Mouse (Mus musculus): Measurements from ENCODE around the gene Olfr1394.
"Not testable (repeated sequence)": the region's sequence is repeated elsewhere in the genome, so short reads cannot be mapped to it uniquely, and the experiment has no call there.

The Olfr1394 gene

DNA sequence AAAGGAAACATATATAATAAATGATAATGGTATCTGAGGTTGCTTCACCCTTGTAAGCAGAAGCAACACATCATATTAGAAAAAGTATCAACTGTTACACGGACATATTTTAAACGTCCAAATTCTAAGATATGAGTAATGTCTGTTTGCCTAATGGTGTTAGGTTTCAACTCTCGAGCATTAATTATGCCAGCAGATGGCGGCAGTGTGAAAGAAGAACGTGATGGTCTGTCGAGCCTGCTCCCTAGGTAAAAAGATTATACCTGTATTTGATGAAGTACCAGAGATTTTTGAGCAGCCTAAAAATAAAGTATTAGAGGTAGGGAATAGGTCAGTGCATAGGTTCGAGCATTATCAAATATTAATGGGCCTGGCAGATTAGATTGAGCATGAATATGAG, 35.6 kb downstream of the Olfr1394 start:
- DNase-seq (ENCODE audit: low read depth, low spot score) = peak; percentile 62

DNA sequence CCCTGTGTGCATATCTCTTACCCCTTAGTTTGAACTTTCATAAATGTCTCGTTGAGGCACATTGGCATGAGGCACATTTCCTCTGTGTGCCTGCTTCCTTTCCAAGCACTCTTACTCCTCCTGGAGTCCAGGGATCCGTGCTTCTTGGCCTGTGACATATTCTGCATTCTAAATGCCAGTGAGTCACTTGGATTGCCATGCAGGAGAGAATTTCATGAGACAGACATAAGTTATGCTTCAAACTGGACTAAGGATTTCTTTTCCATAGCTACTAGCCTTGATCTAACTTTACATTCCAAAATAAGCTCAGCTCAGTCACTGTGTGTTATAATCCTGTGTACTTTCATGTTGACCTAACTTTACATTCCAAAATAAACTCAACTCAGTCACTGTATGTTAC, 36.9 kb downstream of the Olfr1394 start:
- no peak for DNase-seq (ENCODE audit: low read depth, low spot score)

DNA sequence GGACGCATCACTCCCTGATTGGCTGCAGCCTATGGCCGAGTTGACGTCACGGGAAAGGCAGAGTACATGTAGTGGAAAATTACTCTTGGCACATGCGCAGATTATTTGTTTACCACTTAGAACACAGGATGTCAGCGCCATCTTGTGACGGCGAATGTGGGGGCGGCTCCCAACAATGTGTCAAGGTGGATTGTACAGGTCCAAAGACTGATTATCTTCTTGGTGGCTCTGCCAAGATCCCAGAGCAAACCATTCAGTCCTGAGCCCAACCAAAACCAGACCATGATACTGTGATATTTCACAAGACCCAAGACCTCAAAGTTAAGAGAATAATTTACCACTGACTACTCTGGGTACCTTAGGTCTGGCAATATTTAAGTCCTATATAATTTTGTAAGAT, 40.6 kb downstream of the Olfr1394 start:
- not testable (repeated sequence) for DNase-seq (ENCODE audit: low read depth, low spot score)

DNA sequence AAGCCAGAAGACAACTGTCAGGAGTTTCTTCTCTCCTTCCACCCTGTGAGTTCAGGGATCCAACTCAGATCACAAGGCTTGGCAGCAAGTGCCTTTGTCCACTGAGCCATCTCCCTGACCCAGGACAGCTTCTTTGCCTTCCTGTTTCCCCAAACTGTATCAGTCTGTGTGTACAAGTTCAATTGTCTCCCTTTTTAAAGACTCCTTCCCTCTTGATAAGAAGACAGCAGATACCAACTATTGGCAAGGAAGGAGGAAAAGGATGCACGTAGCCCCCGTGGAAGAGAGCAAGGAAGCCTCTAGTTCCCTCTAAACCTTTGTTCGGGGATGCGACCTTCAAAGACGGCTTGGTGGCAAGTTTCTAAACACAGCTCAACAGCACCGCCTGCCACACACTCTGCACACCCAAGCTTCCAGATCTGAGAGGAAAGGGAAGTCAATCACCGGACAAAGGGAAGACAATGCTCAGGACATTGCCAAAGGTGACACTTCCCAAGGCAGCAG, 41.7 kb downstream of the Olfr1394 start:
- no peak for DNase-seq (ENCODE audit: low read depth, low spot score)

DNA sequence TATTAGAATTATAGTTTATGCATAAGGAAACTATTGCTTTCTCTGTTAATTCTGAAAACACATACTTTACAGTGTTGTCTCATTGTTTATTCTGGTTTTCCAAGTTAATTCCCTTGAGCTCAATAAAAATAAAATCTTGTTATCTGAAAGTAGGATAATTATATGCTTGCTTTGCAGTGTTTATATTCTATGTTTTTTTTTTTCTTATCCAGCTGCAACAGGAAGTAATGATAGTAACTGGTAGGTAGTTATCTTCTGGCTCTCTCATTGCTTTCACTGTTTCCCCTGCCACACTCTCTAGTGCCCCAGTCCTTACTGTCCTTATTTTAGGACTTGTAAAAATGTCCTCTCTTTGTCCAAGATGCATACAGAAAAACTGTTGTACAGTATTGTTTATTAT, 46.5 kb downstream of the Olfr1394 start:
- DNase-seq (ENCODE audit: low read depth, low spot score) = no peak

DNA sequence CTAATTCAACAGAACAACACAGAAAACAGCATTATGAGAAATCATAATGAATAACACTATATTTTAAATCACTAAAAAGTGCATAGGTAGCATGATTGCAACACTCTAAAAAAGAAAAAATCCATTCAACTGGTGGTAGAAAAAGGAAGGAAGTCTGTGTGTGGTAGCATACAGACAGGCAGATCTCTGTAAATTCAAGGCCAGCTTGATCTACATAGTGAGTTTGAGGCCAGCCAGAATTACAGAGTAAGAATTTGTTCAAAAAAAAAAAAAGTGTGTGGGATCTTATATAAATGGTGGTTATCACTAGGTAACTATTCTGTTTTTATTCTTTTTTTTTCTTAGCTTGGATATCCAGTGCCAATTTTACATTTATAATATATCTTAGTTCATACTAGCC, 47.0 kb downstream of the Olfr1394 start:
- no peak for DNase-seq (ENCODE audit: low read depth, low spot score)

DNA sequence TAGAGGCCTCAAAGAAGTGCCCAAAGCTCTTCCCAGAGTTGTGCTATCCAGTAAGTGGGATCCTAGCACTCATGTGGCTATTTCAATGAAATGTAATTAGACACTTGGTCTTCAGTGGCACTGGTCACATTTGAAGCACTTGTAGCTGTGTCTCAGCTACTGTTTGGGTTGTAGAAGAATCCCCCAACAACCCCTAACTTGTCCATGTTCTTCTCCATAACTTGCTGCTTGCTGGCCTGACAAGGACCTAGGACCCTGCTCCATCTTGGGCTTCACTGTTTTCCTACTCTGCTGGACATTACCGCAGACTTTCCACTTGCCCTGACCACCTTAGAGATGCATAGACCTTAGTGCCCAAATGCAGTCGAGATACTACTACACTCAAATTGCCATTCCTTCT, 47.9 kb downstream of the Olfr1394 start:
- DNase-seq (ENCODE audit: low read depth, low spot score) = no peak

DNA sequence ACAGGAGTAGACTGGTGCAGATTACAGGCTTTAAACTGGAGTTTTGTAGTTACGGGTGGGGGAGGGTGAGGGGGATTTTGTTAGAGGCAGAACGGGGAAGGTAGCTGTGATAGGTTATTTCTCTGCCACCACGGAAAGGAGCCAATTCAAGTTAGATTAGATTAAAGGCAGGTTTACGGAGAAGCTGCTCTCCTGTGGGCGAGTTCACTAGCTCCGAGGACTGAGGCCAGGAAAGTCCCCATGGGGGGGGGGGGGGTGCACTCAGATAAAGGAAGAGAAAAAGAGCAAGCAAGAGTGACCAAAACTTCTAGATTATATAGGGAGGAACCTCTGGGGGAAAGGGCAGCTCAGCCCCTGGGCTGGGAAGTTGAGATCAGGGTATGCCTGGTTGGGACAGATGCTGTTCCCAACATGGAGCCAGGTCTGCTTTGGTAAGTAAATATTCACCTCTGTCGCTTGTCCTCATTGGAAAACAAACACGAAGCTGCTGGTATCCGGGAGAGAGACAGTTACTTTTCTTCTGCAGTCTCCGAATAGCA, 48.4 kb downstream of the Olfr1394 start:
- DNase-seq (ENCODE audit: low read depth, low spot score) = peak; percentile 74

DNA sequence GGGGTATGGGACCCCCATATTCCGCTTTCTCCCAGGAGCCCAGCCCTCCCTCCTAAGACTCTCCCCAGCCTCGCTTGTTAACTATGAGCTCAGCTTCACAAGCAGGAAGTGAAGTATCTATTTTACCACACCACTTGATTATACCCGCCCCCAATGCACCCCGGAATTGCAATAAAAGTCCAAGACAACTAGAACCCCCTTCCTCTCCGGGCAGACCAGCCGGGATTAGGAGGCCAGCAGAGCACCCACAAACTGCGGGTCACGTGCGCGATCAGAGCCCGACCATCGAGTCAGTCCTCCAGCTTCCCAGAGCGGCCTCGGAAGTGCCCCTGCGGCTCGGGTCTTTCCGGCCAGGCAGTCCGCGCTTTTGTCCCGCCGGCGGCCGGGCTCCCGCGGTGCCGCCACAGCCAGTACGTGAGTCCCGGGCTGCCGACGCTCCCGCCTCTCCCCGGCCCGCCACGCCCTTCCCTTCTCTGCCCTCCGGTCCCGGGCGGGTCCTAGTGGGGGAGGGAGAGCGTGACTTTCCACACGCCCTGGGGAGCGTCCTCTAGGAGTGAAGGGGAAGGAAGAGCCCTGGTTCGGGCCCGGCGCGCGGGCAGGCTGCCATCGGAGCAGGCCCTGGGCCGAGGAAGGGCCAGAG, 49.1 kb downstream of the Olfr1394 start, which contains the start of gene Zfp62:
TSS of gene Zfp62 (plus strand) at position 164 of the 640 bp plus-strand sequence.
- peak; percentile 93 for DNase-seq (ENCODE audit: low read depth, low spot score)

DNA sequence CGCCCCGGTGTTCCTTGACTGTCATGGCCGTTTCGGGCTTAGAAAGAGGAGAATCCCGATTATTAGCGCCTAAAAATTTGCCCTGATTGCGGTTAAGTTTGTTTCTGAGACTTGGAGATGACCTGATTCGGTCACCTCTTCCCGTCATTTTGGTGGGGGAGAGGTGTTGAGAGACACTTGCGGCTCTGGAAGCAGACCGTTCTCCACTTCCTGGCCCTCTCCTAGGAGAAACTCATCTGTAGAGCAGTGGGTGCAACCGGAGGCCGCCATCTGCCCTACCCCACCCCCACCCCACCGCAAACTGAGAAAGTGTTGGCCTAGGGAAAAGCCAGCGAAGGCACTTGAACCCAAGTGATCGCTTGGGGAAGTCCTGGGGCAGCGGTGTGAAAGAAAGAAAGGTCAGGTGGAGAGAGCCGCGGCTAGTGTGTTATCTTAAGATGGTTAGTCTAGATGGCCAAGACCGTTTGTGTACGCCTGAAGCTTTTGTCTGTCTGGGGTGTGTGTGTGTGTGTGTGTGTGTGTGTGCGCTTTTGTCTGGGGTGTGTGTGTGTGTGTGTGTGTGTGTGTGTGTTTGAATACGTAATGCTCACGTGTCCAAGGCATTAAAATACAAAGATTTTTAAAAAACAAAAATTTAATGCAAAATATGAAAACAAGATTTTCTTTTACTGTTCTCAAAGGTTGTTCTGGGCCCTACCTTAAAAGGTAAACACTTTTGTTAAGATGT, 49.8 kb downstream of the Olfr1394 start:
- DNase-seq (ENCODE audit: low read depth, low spot score) = peak; percentile 90

DNA sequence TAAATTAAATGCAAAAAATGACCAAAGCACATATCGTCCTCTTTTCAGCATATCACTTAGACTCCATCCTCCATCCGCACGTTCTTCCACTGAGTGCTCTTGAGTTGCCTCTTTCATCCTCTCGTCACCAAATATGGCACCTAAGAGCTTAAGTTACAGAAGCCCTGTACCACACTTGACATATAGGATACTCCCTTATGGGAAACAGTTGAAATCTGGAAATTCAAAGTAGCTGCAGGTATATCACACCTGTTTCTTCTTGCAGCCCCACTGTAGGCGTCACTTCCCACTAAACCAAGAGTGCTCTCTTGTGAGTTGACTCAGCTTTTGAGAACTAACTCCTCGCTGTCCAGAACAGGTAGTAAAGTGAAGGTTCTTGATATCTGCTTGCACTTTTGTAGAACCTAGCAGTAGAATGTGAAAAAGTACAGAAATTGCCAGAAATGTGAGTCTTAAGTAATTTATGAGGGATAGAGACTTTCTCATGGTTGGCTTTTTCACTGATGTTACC, 51.0 kb downstream of the Olfr1394 start:
- DNase-seq (ENCODE audit: low read depth, low spot score) = peak; percentile 15

DNA sequence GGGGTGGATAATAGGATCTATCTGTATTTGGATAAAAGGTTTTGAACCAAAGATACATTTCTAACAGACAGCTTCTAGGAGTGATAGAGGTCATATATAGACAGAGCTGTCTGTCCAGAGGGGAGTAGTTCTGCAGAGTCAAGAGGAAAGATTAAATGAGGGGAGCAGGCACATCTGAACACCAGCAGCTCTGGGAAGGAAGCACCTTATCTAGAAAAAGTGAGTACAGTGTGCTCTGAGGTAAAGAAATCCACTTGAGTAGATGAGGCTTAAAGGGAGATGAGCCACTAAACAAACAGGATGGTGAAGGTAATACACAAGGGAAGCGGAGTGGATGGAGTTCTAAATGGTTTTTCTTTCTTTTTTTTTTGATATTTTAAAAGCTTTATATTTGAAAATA, 53.3 kb downstream of the Olfr1394 start:
- no peak for DNase-seq (ENCODE audit: low read depth, low spot score)

Measured in CD4-positive helper T cell, adult 2 months (primary cell).